Mouse (Mus musculus): Measurements from ENCODE around the gene Tnrc6a. TPM values are rescaled to one million over a fixed set of nuclear protein-coding genes. Genes with fewer than 3 reads are reported as not detected.

The Tnrc6a gene
- total and polyA plus RNA-seq, 3 experiments: 16.3 to 62.0 (median 20.1) TPM

DNA sequence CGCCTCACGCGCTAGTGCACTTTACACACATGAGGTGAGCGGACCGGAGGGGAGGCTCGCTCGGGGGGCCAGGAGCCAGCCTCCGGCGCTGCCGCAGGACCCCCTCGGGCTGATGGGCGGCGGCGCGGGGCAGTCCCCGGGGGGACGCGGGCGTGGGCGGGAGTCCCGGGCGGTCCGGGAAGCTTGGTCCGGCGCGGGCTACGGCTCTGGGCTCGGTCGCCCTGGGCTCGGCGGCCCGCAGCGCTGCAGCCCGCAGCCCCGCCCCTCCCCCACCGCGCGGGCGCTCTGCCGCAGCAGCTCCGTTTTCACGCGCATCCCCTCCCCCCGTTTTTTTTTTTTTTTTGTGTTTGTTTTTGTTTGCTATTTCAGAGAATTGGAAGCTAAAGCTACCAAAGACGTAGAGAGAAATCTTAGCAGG is 623 bp downstream of the Tnrc6a start:
- DNase-seq (ENCODE audit: extremely low read depth): no peak
- Histone ChIP-seq H3K4me2 (ENCODE audit: insufficient read depth, low read depth, poor library complexity, severe bottlenecking) (peak overlapping the region; percentile 84; the same call in 1 of the 2 replicates), H3K9ac (ENCODE audit: insufficient read depth, low read depth) (peak overlapping the region; percentile 95), H3K27me3 (replicated peaks) (no peaks in the 10 kb centered on the region), H3K4me1 (ENCODE audit: control insufficient read depth in 1 of 2, insufficient read depth in 2 of 2) (peaks cover 0 to 40% of the 10 kb centered on the region in 2 experiments; a peak in 3 of 4 replicates), H3K9me3 (replicated peaks; ENCODE audit: low read length) (no peaks in the 10 kb centered on the region), H3K79me2 (replicated peaks; ENCODE audit: control insufficient read depth, extremely low read depth, insufficient read depth, poor library complexity, severe bottlenecking) (peaks cover 32% of the 10 kb centered on the region), H3K4me3 (replicated peaks in 1 of 3; ENCODE audit: low read depth in 2 of 3, low read length in 2 of 3, poor library complexity in 1 of 3) (peak overlapping the region; percentile 81 to 91 (median 86)), H3K36me3 (replicated peaks in 1 of 2; ENCODE audit: control insufficient read depth in 1 of 2, insufficient read depth in 1 of 2, low read length in 1 of 2) (peaks cover 2 to 28% of the 10 kb centered on the region in 2 experiments), H3K27ac (ENCODE audit: insufficient read depth, low read depth) (peak overlapping the region; percentile 90)
- in situ Hi-C loops (cut with MboI; ENCODE audit: low pct_ligation_motif_present, low pct_unique_long_range_greater_than_20kb, low sequenced_read_pairs): no loop called here
- TF ChIP-seq MXI1 (IDR thresholded peaks at IDR 0.05; ENCODE audit: low read depth, low read length): no peak
- TF ChIP-seq ZNF384 (IDR thresholded peaks at IDR 0.05; ENCODE audit: low read depth, low read length): peak; percentile 53; the same call in 1 of the 2 replicates
- dilution Hi-C loops (cut with MboI; ENCODE audit: extremely low pct_ligation_motif_present, extremely low pct_unique_long_range_greater_than_20kb, low sequenced_read_pairs): no loop called here

DNA sequence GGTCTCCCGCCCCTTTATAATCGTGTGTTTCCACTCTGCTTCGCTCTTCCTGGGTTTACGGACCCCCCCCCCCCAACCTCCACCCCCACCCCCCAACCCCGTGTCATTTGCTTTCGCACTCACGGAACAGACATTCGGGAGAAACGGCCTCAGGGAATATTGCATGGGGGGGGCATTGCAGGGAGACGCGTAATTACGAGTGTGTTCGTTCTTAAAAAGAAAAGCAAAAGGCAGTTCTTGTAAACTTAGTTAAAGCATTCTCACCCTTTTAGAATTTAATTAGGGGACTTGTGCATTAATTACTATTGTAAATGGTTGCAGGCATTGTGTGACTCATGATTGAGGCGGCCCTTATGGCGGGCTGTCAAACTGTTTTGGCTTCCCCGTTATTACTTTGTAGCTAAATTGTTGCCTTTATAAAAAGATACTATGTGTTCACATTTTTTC is 1.1 kb downstream of the Tnrc6a start:
- no peaks in the 10 kb centered on the region for H3K9me3 ChIP-seq (replicated peaks; ENCODE audit: low read length)
- no peak overlapping the region for H3K27ac ChIP-seq (ENCODE audit: insufficient read depth, low read depth)
- H3K27me3 ChIP-seq (replicated peaks): no peaks in the 10 kb centered on the region
- peaks cover 0 to 44% of the 10 kb centered on the region in 2 experiments; a peak in 3 of 4 replicates for H3K4me1 ChIP-seq (ENCODE audit: control insufficient read depth in 1 of 2, insufficient read depth in 2 of 2)
- peak overlapping the region; percentile 81 to 91 (median 86) for H3K4me3 ChIP-seq (replicated peaks in 1 of 3; ENCODE audit: low read depth in 2 of 3, low read length in 2 of 3, poor library complexity in 1 of 3)
- peaks cover 32% of the 10 kb centered on the region for H3K79me2 ChIP-seq (replicated peaks; ENCODE audit: control insufficient read depth, extremely low read depth, insufficient read depth, poor library complexity, severe bottlenecking)
- TF ChIP-seq CHD1 (IDR thresholded peaks at IDR 0.05; ENCODE audit: low read depth, low read length) (no peak), JUN (IDR thresholded peaks at IDR 0.05; ENCODE audit: insufficient read depth, low read depth, low read length) (no peak), MEF2A (IDR thresholded peaks at IDR 0.05; ENCODE audit: borderline replicate concordance, low read depth, low read length) (no peak), MAFK (IDR thresholded peaks at IDR 0.05; ENCODE audit: insufficient replicate concordance, low read length) (no peak), MYC (IDR thresholded peaks at IDR 0.05; ENCODE audit: low read depth, low read length) (no peak), RCOR1 (conservative IDR thresholded peaks at IDR 0.05; ENCODE audit: low read depth, low read length) (no peak), MXI1 (IDR thresholded peaks at IDR 0.05; ENCODE audit: low read depth, low read length) (0 out of 2 replicates have a peak, but pooled peaks have one; percentile 62), ZMIZ1 (IDR thresholded peaks at IDR 0.05; ENCODE audit: low read depth, low read length) (no peak), CHD2 (IDR thresholded peaks at IDR 0.05; ENCODE audit: low read length) (0 out of 2 replicates have a peak, but pooled peaks have one; percentile 3), UBTF (IDR thresholded peaks at IDR 0.05; ENCODE audit: low read depth, low read length) (no peak), E2F4 (IDR thresholded peaks at IDR 0.05; ENCODE audit: insufficient replicate concordance, low read depth, low read length) (no peak), SMC3 (IDR thresholded peaks at IDR 0.05; ENCODE audit: low read depth, low read length) (no peak)
- H3K4me2 ChIP-seq (ENCODE audit: insufficient read depth, low read depth, poor library complexity, severe bottlenecking): peak overlapping the region; percentile 84
- in situ Hi-C loops (cut with MboI; ENCODE audit: low pct_ligation_motif_present, low pct_unique_long_range_greater_than_20kb, low sequenced_read_pairs): no loop called here
- dilution Hi-C loops (cut with MboI; ENCODE audit: extremely low pct_ligation_motif_present, extremely low pct_unique_long_range_greater_than_20kb, low sequenced_read_pairs): no loop called here
- DNase-seq (ENCODE audit: extremely low read depth): no peak
- H3K9ac ChIP-seq (ENCODE audit: insufficient read depth, low read depth): peak overlapping the region; percentile 95
- H3K36me3 ChIP-seq (replicated peaks in 1 of 2; ENCODE audit: control insufficient read depth in 1 of 2, insufficient read depth in 1 of 2, low read length in 1 of 2): peaks cover 2 to 30% of the 10 kb centered on the region in 2 experiments
